Mouse (Mus musculus) ES-Bruce4 (cell line): ENCODE data around the gene Fam107b.

Experiments
- CTCF ChIP-seq: IDR thresholded peaks from one replicate; pipeline ENCODE4 v1.8.1; 2011; ENCODE audit warnings: low read depth, low read length
- EP300 ChIP-seq: IDR thresholded peaks from 2 replicates; pipeline ENCODE4 v1.6.1; 2011; ENCODE audit warnings: low read depth, low read length; ENCODE audit not compliant: insufficient read depth
- POLR2A ChIP-seq: IDR thresholded peaks from one replicate; pipeline ENCODE4 v1.8.1; 2011; ENCODE audit warnings: low read length; ENCODE audit not compliant: insufficient read depth

DNA sequence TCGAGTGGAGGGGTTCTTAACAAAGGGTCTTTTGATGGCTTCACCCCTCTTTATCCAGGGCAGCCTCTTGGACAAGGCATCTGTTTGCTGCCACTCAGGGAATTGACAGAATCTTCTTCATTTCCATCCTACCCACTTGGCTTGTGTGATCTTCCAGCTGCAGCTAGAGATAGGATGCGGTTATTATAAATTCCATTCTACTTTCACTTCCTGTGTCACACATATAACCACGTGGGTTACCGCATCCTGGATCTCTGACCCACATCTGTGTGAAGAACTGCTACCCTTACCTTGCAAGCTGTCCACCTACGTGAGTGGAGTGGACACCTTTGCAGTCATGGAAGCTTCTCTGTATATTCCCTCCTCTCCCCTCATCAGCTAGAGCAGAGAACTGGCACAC lies 240.0 kb downstream of the Fam107b start:
- TF ChIP-seq CTCF: no peak
- TF ChIP-seq EP300: no peak
- TF ChIP-seq POLR2A: no peak
